Mouse (Mus musculus): ENCODE results near the gene Marco.

GRCm38 (mm10) chr1:120529881-120530280 lies 25.1 kb upstream of the Marco start:
- TF ChIP-seq CTCF (IDR thresholded peaks at IDR 0.05; ENCODE audit: borderline replicate concordance, insufficient read depth, low read depth, low read length) (no peak), POLR2A (IDR thresholded peaks at IDR 0.05; ENCODE audit: borderline replicate concordance, insufficient read depth, low read length) (no peak)
